Mouse (Mus musculus) cerebellum, postnatal 25 days (tissue): ENCODE results near the gene Tbc1d17.
A peak's percentile ranks its signal among the peaks of the same experiment; 100 is the strongest.

Experiments
- DNase-seq, 2 experiments: peaks; one replicate each; pipeline ENCODE4 v3.0.0; 2021; ENCODE audit warnings: mixed read lengths in 2 of 2

The Tbc1d17 gene

GRCm38 (mm10) chr7:44852259-44853027 is 3.6 kb upstream of the Tbc1d17 start:
- no peak for DNase-seq

DNA sequence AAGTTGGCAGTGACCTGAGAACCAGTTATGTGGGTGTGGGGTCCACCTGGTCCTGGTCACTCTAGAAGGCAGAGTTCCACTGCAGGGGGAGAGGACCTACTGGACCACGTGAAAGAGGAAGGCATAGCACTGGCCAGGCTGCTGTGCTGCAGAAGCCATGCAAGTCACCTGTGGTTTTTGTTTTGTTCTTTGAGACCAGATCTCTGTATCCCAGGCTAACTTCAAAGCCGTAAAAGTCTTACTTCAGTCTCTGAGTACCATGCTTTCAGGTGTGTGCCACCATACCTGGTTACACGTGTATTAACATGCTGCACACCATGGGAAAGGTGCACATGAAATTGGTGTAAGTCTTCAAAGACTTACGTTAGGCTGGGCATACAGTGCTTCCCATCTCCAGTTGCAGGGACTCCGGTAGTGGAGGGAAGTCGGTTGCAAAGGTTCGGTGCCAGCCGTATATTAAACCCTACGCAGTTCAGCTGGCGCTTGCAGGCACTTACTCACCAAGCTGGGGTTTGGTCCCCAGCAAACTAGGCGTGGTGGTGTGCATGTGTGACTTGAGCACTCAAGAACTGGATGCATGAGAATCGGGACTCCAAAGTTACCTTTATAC is 2.9 kb upstream of the Tbc1d17 start:
- no peak for DNase-seq

DNA sequence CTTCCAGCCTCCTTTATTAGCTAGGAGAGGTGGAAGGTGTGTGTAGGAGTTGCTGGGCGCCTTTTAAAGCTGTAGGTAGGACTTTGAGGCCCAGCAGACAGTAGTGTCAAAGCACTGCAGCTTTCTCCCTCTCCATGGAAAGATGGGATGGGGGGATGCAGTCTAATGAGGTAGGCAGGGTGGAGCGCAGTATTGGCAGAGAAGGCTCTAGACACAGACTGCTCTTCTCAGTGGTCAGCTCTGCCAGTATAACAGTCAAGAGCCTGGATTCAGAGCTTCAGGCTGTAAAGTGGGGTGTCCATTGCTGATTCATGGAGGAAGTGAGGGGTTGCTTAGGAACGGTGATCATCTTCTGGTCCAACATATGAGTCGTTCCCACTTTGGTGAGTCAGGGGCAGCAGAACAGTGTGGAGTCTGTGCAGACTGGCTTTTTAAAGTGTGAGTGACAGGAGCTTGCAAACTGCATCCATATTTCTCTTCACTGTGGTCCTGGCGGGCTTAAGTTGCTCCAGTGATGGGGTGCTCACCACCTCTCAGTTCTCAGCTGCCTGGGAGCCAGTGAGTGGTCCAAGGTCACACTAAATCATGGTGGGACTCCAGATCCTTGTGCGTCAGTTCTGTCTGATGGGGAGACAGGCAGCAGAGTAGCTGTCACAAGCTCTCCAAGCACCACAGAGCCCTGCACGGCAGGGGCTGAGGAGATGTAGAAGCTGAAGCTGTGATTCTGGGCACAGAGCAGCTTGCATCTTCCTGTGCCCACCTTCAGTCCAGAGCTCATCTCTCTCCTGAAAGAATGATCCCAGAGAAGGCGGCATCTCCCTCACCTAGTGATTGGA is 2.1 kb upstream of the Tbc1d17 start:
- no peak for DNase-seq

- peak; percentile 77 to 88 for DNase-seq
Measured at GRCm38 (mm10) chr7:44850146-44850545, 1.3 kb upstream of the Tbc1d17 start.

- DNase-seq, result peak; percentile 91 to 93
Measured at GRCm38 (mm10) chr7:44849416-44850111, 685 bp upstream of the Tbc1d17 start.

DNA sequence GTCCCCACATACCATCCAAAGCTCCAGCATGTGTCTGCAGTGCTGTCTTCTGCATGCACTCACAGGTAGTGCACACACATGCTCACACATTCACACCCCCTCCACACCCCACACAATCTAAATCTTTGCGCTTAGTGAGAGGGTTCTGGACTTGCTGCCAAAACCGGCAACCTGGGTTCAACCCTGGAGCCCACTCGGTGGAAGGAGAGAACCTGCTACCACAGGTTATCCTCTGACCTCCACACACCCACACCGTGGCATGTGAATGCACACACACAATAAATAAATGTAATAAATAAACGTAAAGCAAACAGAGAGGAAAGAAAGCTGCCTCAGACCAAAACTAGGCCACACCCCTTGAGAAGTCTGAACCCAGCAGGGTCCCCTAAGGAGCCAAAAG is 1.1 kb downstream of the Tbc1d17 start:
- DNase-seq, result peak in 1 of 2 experiments; percentile 41

DNA sequence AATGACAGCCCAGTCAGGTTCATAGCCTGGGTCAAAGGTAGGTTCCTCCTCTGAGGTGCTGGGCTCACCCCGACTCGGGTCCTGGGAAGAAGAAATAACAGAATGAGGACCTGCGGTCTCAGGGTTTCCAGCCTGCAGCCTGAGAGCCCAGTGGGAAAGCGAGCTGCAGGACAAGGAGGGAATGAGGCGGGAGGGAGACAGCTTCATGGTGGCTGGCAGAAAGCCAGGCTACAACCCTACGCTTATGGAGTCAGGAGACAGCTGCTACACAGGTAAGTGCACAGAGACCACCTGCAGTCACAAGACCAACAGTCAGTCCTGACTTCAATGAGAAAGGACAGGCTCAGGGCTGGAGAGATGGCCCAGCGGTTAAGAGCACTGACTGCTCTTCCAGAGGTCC is 2.1 kb downstream of the Tbc1d17 start:
- DNase-seq, result peak in 1 of 2 experiments; percentile 47

DNA sequence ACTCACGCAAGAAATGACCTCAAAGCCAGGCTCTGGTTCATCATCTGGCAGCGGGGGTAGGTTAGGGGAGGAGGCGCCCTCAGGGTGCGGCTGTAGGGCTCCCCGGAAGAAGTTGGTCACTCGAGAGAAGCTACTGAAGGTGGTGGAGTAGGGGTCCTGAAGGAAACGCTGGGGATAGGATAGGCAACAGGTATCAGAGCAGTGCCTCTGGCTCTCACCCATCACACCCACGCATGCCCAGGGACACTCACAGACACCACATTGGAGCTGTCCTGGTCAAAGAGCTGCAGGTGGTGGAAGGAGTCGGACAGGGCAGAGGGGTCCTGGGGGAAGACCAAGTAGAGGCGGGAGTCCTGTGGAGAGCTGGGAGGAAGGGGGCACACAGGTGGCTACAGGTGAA is 3.9 kb downstream of the Tbc1d17 start:
- DNase-seq, result peak in 1 of 2 experiments; percentile 15

DNA sequence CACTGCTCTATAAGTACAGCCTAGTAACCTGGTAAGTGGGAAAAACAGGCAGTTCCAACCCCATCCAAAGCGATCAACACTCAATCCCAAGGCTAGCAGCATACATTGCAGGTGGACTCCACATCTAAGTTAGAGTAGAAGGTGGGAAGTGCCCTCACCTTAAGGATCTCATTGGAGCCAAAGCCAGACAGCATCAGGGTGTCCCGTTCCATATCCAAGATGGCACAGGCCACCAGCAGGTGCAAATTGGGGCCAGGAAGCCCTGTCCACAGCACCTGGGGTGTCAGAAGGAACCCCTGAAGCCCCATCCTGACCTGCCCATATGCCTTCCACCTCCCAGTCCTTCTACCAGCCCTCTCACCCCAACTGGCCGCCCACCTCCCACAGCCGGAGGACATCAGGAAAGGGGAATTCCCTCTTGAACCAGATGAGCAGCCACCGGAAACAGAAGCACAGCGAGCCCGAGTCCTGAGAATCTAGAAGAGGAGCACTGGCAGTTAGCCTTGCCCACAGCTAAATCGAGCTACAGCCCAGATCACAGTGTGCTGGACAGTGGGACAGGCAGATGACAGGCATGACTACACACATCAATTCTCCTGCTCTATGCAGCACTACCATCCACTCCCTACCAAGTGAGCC is 6.9 kb downstream of the Tbc1d17 start:
- peak in 1 of 2 experiments; percentile 8 for DNase-seq

DNA sequence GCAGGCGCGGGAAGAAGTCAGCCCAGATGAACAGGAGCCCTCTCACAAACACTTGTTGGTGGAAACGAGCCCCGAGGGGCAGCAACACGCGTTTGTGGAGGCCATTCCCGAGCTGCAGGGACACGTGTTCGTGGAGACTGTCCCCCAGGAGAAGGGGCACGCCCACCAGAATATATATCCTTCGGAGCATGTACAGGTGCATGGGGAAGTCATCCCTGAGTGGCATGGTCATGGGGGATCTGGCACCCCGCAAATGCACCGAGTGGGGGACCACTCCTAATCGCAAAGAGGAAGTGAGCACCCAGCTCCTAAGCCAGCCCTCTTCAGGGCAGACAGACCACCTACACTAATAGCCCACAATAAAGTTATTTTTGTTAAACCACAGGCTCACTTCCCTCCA is 8.5 kb downstream of the Tbc1d17 start:
- peak in 1 of 2 experiments; percentile 17 for DNase-seq

GRCm38 (mm10) chr7:44839491-44840191 is 9.2 kb downstream of the Tbc1d17 start:
- DNase-seq, result peak; percentile 54 to 58

DNA sequence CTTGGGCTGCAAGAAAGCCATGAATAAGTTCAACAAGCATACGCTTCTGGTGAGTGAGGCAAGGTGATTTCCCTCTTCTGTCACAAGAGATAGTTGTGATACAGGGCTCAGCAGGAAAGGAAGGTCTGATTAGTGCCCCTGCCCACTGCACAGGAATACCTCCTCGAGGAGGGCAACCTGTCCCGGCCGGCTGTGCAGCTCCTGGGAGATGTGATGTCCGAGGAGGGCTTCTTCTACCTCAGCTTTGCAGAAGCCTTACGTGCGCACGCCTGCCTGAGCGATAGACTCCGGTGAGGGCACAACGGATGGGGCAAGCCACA is 9.7 kb downstream of the Tbc1d17 start:
- DNase-seq, result no peak

DNA sequence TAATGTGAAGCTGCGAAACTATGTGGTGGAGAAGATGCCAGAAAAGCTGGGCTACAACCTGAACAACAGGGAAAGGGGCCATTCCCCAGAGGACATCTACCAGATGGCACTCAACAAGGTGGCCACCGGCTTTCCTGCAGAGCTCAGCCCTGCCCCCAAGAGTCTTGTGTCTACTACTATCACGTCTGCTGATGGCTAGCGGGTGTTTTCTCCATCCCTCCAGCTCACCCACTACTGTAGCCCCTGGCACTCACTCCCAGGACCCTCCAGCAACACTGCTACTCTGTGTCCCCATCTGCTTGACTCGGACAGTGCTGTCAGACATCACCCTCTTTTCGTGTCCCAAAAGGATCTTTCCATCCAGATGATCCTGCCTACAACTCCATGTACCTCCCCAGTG is 10.8 kb downstream of the Tbc1d17 start:
- DNase-seq, result peak in 1 of 2 experiments; percentile 13

GRCm38 (mm10) chr7:44836423-44837053 is 12.3 kb downstream of the Tbc1d17 start:
- DNase-seq, result peak in 1 of 2 experiments; percentile 11

- DNase-seq, result no peak
Measured at GRCm38 (mm10) chr7:44836016-44836404, 12.9 kb downstream of the Tbc1d17 start.

DNA sequence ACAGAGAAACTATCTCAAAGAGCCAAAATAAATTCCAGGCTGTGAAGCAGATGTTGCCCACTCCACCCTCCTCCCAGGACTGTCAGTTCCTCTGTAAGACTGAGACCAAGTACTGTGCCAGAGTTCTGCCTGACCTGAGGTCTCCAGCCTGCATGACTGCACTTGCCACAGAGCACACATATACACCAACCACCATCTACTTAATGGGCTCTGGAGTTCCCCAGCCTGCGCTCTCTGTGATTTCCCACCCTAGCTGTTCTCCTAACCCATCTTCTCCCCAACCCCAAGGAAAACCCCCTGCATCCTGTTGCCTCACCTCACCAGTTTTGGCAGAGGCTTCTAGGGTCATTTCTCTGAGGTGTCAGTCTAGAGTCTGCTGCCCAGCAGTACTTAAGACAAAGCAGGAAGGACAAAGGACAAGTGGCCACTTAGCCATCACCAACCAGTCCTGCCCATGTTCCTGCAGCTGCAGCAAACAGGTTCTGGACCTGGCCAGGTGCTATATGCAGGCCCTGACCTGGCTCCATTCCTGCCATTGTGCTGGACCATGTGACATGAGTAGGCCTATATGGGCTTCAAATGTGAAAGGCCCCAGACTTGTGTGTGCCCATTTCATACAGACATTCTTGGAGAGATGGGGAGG is 13.4 kb downstream of the Tbc1d17 start:
- no peak for DNase-seq

GRCm38 (mm10) chr7:44832763-44833162 is 16.1 kb downstream of the Tbc1d17 start:
- DNase-seq, result no peak

- no peak for DNase-seq
Measured at GRCm38 (mm10) chr7:44828706-44829105, 20.2 kb downstream of the Tbc1d17 start.

GRCm38 (mm10) chr7:44826771-44827170 is 22.1 kb downstream of the Tbc1d17 start:
- DNase-seq, result no peak

GRCm38 (mm10) chr7:44824872-44825271 is 24.0 kb downstream of the Tbc1d17 start:
- peak; percentile 80 to 91 for DNase-seq

DNA sequence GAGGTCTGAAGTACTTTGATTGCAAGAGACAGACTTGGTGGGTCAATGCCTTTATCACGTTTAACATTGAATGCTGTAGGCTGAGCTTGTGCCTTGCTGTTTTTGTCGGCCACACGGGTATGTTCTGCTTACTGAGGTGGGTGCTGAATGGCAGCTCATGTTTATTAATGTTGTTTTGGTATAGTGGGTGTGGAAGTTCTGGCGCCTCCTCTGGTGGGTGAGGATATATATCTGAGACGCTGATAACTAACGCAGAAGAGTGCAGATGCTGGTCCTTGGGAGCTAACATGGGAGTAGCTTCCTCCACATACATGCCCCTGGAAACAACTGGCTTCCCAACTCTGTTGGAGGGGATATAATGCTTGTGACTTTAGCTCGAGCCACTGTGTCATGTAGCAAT is 25.5 kb downstream of the Tbc1d17 start:
- peak in 1 of 2 experiments; percentile 5 for DNase-seq
